Mouse (Mus musculus): ENCODE results near the gene Synj1. TPM values are rescaled to one million over a fixed set of nuclear protein-coding genes. Genes with fewer than 3 reads are reported as not detected.

Synj1 gene
- total RNA-seq, 4 experiments from 2014 or later = 53.0 to 72.0 (median 57.9) TPM

GRCm38 (mm10) chr16:91009942-91010529 lies 1.1 kb downstream of the Synj1 start:
- DNase-seq = no peak

- DNase-seq = no peak
Measured at GRCm38 (mm10) chr16:91004915-91005538, 6.1 kb downstream of the Synj1 start.

- no peak for DNase-seq
Measured at GRCm38 (mm10) chr16:91001098-91001497, 10.0 kb downstream of the Synj1 start.

GRCm38 (mm10) chr16:90999827-91000226 lies 11.3 kb downstream of the Synj1 start:
- no peak for DNase-seq

GRCm38 (mm10) chr16:90997822-90998221 lies 13.3 kb downstream of the Synj1 start:
- no peak for DNase-seq

- no peak for DNase-seq
Measured at GRCm38 (mm10) chr16:90996327-90997243, 14.5 kb downstream of the Synj1 start.

GRCm38 (mm10) chr16:90995498-90995897 lies 15.6 kb downstream of the Synj1 start:
- no peak for DNase-seq

- no peak for DNase-seq
Measured at GRCm38 (mm10) chr16:90995023-90995422, 16.1 kb downstream of the Synj1 start.

- DNase-seq = no peak
Measured at GRCm38 (mm10) chr16:90989162-90989561, 21.9 kb downstream of the Synj1 start.

- no peak for DNase-seq
Measured at GRCm38 (mm10) chr16:90988665-90989064, 22.4 kb downstream of the Synj1 start.

- no peak for DNase-seq
Measured at GRCm38 (mm10) chr16:90988039-90988438, 23.1 kb downstream of the Synj1 start.

GRCm38 (mm10) chr16:90971004-90971403 lies 40.1 kb downstream of the Synj1 start:
- no peak for DNase-seq

- no peak for DNase-seq
Measured at GRCm38 (mm10) chr16:90966241-90966640, 44.9 kb downstream of the Synj1 start.

GRCm38 (mm10) chr16:90964302-90964701 lies 46.8 kb downstream of the Synj1 start:
- no peak for DNase-seq

GRCm38 (mm10) chr16:90963866-90964265 lies 47.2 kb downstream of the Synj1 start:
- no peak for DNase-seq

- DNase-seq = no peak
Measured at GRCm38 (mm10) chr16:90963231-90963630, 47.9 kb downstream of the Synj1 start.

GRCm38 (mm10) chr16:90958301-90959085 lies 52.6 kb downstream of the Synj1 start:
- DNase-seq = no peak

GRCm38 (mm10) chr16:90955494-90955893 lies 55.6 kb downstream of the Synj1 start:
- DNase-seq = no peak

- no peak for DNase-seq
Measured at GRCm38 (mm10) chr16:90953770-90954169, 57.3 kb downstream of the Synj1 start.

- DNase-seq = no peak
Measured at GRCm38 (mm10) chr16:90953147-90953546, 58.0 kb downstream of the Synj1 start.

GRCm38 (mm10) chr16:90950354-90950963 lies 60.6 kb downstream of the Synj1 start:
- DNase-seq = no peak

GRCm38 (mm10) chr16:90946977-90947376 lies 64.1 kb downstream of the Synj1 start:
- DNase-seq = no peak

Data from adrenal gland, adult 8-10 months (tissue).